Mouse (Mus musculus): ENCODE measurements around the gene Zmiz2.

- TF ChIP-seq POLR2A (IDR thresholded peaks at IDR 0.05; ENCODE audit: insufficient read depth, low read length) (peak; percentile 33), CTCF (IDR thresholded peaks at IDR 0.05; ENCODE audit: low read depth, low read length) (no peak)
Measured at GRCm38 (mm10) chr11:6410050-6410602, 21.3 kb downstream of the Zmiz2 start.
